Mouse (Mus musculus) testis, adult 2 months (tissue): ENCODE data around the gene Gm20388. TPM values are rescaled to one million over a fixed set of nuclear protein-coding genes. Genes with fewer than 3 reads are reported as not detected.
A peak's percentile ranks its signal among the peaks of the same experiment; 100 is the strongest.

Experiments
- H3K27ac ChIP-seq: fragments of 200-500 bp; 2 replicates; pipeline ENCODE4 v1.5.1; 2012; ENCODE audit warnings: low read depth, low read length; ENCODE audit not compliant: control insufficient read depth, insufficient read depth
- H3K27me3 ChIP-seq: fragments of 200-500 bp; 2 replicates; pipeline ENCODE4 v1.6.1; 2012; ENCODE audit warnings: mild to moderate bottlenecking, low read length, moderate library complexity; ENCODE audit not compliant: control insufficient read depth, insufficient read depth
- H3K36me3 ChIP-seq: fragments of 200-500 bp; 2 replicates; pipeline ENCODE4 v1.6.1; 2012; ENCODE audit warnings: mild to moderate bottlenecking, low read length; ENCODE audit not compliant: control insufficient read depth, insufficient read depth
- H3K4me1 ChIP-seq: fragments of 200-500 bp; 2 replicates; pipeline ENCODE4 v1.6.1; 2012; ENCODE audit warnings: low read length; ENCODE audit not compliant: control insufficient read depth, insufficient read depth
- H3K4me3 ChIP-seq: fragments of 200-500 bp; 2 replicates; pipeline ENCODE4 v1.5.1; 2012; ENCODE audit warnings: low read depth, mild to moderate bottlenecking, low read length, moderate library complexity, mixed read lengths; ENCODE audit not compliant: control insufficient read depth
- CTCF ChIP-seq: fragments of 200-500 bp; IDR thresholded peaks from 2 replicates; pipeline ENCODE4 v1.5.1; 2012; ENCODE audit warnings: low read depth, mild to moderate bottlenecking, inconsistent platforms, low read length, moderate library complexity; ENCODE audit not compliant: control insufficient read depth, insufficient read depth, insufficient replicate concordance
- POLR2A ChIP-seq: fragments of 200-500 bp; IDR thresholded peaks from 2 replicates; pipeline ENCODE4 v1.6.1; 2012; ENCODE audit warnings: low read depth, mild to moderate bottlenecking, inconsistent platforms, low read length, moderate library complexity; ENCODE audit not compliant: control insufficient read depth
- polyA plus RNA-seq: library from polyadenylated mRNA; depleted of rRNA; stranded (reverse); fragments of >200 nt; gene quantifications from 2 replicates; pipeline ENCODE4 v1.2.3, GENCODE M21; 2012

Gm20388 gene
- polyA plus RNA-seq, 1 experiment = 5.6 TPM

- TF ChIP-seq POLR2A = no peak
- TF ChIP-seq CTCF = no peak
- peaks cover 9% of the 10 kb centered on the region for H3K36me3 ChIP-seq
- H3K27me3 ChIP-seq = no peaks in the 10 kb centered on the region
- H3K27ac ChIP-seq = no peak overlapping the region; the same call in 1 of the 2 replicates
- peaks cover 13% of the 10 kb centered on the region for H3K4me1 ChIP-seq
- H3K4me3 ChIP-seq = no peak overlapping the region
Observed at GRCm38 (mm10) chr8:121896476-121897145, 1986.0 kb downstream of the Gm20388 start.

DNA sequence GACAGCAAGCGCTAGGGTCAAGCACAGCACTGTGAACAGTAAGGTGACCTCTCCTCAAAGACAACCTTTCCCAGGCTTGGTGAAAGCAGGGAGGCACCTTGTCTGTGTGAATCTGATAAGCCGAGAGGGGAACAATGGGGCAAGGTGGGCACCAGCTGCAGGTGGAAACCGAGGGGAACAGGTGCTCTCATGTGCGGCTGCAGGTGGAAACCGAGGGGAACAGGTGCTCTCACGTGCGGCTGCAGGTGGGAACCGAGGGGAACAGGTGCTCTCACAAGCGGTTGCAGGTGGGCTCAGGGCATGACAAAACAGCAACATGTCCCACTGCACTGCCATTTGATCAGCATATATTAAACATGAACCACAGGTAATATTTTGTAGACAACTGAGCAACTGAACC, 1986.6 kb downstream of the Gm20388 start:
- H3K27me3 ChIP-seq = no peaks in the 10 kb centered on the region
- H3K27ac ChIP-seq = no peak overlapping the region
- TF ChIP-seq CTCF (no peak), POLR2A (no peak)
- H3K36me3 ChIP-seq = peaks cover 9% of the 10 kb centered on the region
- H3K4me1 ChIP-seq = peaks cover 14% of the 10 kb centered on the region
- no peak overlapping the region for H3K4me3 ChIP-seq

DNA sequence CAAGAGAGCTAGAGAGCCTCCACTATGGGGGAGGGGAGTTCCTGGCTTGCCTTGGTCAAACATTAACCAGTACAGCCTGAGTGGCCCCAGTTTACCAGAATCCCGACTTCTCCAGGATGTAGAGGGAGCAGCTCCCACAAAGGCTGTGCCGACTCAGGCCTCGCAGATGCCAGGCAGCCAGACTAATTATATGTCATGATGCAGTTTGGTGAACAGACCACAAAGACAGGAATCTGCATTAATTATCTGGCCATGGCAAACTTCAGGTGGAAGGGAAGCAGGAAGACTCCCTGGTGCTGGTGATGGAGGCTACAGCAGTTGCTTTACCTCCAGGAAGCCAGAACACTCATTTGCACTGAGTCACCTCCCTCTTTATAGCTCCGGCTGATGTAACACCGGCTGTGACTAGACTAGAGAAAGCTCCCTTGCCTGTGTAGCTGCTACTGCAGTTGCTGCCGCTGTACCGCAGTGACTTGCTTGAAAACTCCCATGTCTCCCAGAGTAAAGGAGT, 1987.3 kb downstream of the Gm20388 start:
- peaks cover 9% of the 10 kb centered on the region for H3K36me3 ChIP-seq
- peaks cover 14% of the 10 kb centered on the region for H3K4me1 ChIP-seq
- no peak overlapping the region for H3K27ac ChIP-seq
- H3K4me3 ChIP-seq = no peak overlapping the region
- no peak for TF ChIP-seq CTCF
- TF ChIP-seq POLR2A = no peak
- H3K27me3 ChIP-seq = no peaks in the 10 kb centered on the region

DNA sequence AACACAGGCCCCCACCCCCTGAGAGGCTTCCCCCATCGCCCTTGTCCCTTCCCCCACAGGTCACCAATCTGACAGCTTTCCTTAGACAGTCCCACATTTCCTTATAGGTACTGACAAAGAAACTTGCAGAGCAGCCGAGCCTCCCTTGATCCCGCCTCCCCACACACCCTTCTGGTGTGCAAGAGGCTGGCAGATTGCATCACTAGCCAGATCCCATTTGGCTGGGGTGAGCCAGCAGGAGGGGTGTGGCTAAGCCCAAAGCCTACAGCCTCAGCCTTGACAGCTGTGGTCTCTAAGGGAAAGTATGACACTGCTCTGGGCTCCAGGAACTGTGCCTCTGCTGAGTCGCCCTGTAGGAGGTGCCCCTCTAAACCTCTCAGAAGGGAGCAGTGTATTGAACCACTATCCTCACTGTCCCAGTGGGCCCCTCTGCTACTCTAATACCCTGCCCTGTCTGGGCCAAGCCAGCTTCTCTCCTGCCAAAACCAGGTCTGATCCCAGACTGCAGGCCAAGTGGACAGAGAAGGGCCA, 1987.8 kb downstream of the Gm20388 start:
- Histone ChIP-seq H3K36me3 (peaks cover 9% of the 10 kb centered on the region), H3K4me1 (peaks cover 11% of the 10 kb centered on the region), H3K27me3 (no peaks in the 10 kb centered on the region), H3K27ac (peak overlapping the region; percentile 46; the same call in 1 of the 2 replicates), H3K4me3 (no peak overlapping the region)
- TF ChIP-seq POLR2A = no peak
- TF ChIP-seq CTCF = no peak

DNA sequence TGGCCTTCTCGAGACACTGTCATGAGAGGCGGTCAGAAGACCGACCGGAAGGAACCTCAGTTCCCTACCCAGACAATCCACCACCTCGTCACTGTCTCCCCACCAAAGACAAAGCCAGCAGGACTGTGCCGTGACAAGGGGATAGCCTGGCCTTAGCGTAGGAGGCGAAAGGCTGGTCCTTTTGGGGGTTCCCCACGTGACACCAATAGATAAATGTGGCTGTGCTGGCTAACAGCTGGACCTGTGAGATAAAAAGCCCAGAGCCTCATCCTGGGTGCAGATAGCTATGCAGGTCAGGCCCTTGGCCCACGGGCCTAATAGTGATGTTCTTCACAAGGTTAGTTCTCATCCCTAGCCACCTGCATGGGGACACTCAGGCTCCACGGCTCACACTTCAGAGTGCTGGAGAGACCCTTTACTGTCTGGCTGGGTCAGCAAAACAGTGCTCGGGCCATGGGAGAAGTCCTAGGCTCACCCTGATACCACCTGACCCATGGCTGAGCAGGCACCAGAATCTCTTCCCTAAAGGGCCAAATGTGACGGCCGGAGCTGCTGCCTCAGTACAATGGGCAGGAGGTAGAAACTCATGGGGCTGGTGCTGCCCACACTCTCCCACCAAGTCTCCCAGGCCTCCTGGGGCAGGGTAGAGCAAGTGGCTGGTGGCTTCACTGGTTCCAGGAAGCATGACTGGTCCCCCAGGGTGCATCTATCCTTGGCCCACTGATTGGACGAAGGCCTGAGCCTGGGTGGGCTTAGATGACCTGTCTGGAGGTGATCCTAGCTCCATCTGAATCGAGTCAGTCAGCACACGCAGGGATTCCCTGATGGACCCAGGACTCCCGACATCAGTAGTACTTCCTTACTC, 1988.8 kb downstream of the Gm20388 start:
- TF ChIP-seq POLR2A (no peak), CTCF (no peak)
- Histone ChIP-seq H3K36me3 (peaks cover 7% of the 10 kb centered on the region), H3K27ac (no peak overlapping the region), H3K4me3 (no peak overlapping the region), H3K27me3 (no peaks in the 10 kb centered on the region), H3K4me1 (peaks cover 18% of the 10 kb centered on the region)

DNA sequence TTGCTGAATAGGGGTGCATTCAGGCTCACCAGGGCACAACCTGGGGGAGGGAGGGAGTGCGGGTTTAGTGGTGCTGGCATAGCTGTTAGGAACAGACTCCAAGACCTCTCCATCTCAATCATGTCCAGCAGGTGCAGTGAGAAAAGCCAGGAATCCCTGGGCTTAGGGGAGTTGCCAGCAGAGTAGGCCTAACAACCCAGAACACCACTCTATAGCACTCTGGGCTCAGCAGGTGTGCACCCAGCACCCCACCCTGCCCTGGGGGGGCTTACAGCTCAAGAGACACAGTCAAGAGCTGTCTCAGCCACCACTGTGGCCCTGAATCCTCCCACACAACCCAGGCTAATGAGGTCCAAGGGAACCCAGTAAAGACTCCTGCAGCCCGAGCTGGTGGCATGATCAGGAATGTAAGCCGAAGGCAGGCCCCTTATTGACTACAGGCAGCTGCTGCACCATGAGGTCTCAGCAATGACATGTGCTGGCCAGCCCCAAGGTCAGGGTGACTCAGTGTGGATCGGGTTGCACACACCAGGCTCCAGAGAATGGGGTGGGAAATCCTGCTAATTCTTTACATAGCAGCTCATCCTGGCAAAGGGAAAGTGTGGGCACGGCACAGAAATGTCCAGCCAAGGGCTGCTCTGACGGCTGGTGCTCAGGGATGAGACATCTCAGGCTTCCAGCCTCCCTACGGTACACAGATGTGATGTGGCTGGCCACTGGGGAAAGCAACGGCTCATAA, 1991.0 kb downstream of the Gm20388 start:
- no peak overlapping the region for H3K27ac ChIP-seq
- no peak overlapping the region for H3K4me3 ChIP-seq
- no peak for TF ChIP-seq POLR2A
- H3K27me3 ChIP-seq = no peaks in the 10 kb centered on the region
- peaks cover 24% of the 10 kb centered on the region for H3K4me1 ChIP-seq
- peaks cover 1% of the 10 kb centered on the region; the same call in 1 of the 2 replicates for H3K36me3 ChIP-seq
